Mouse (Mus musculus) left cerebral cortex, postnatal 25 days (tissue): ENCODE data around the gene Ankrd40. TPM values are rescaled to one million over a fixed set of nuclear protein-coding genes. Genes with fewer than 3 reads are reported as not detected.
A peak's percentile ranks its signal among the peaks of the same experiment; 100 is the strongest.

Source experiments
- DNase-seq, 2 experiments: peaks; one replicate each; pipeline ENCODE4 v3.0.0; 2022; ENCODE audit warnings: low spot score in 2 of 2, mixed read lengths in 1 of 2
- intact Hi-C: fragments of 180-260 bp; cut with DNase I; formaldehyde crosslinking; loops from one replicate; pipeline ENCODE4 v1.15.1; 2025
- total RNA-seq, 2 experiments: library from RNA; stranded (reverse); gene quantifications; 2 replicates each; pipeline ENCODE4 v1.2.3; 2021

Ankrd40 gene
- total RNA-seq, 2 experiments from 2014 or later, result 138 to 144 TPM

DNA sequence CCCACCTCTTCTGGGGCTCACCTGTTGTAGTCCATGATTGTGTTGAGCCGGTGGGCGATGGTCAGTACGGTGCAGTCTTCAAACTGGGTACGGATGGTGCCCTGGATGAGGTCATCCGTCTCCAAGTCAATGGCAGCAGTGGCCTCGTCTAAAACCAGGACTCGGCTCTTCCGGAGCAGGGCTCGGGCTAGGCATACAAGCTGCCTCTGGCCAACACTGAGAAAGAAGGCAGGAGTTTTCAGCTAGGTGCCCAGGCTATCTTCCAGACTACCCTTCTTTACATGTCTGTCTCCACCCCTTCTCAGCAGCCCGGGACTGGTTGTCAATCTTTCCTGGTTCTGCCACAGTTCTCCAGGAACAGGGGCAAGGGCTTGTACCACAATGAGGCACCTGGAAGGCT is 18.1 kb downstream of the Ankrd40 start:
- intact Hi-C loops, result no loop called here
- DNase-seq, result no peak

- no peak for DNase-seq
- intact Hi-C loops, result no loop called here
Measured at GRCm38 (mm10) chr11:94346611-94347010, 18.8 kb downstream of the Ankrd40 start.

DNA sequence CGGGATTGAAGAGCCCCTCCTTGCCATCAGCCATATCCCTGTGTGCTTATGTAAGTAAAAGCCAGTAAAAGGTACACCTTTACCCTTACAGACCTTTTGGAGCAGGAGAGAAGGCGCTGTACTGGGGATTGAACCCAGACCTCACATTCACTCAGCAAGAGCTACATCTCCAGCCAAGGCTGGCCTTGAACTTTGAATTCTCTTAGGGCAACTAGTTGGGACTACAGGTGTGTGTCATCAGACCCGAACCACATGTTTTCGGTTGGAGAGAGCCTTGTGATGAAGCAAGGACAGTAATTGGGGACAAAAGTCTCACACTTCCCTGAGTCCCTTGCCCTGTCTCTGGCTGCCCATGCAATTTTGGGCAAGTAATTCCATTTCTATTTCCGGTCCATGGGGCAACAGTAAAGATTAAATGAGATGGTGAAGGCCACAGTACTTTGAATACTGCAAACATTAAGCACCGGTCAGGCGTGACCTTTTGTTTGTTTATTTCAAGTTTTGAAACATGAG is 19.3 kb downstream of the Ankrd40 start:
- intact Hi-C loops, result no loop called here
- no peak for DNase-seq

DNA sequence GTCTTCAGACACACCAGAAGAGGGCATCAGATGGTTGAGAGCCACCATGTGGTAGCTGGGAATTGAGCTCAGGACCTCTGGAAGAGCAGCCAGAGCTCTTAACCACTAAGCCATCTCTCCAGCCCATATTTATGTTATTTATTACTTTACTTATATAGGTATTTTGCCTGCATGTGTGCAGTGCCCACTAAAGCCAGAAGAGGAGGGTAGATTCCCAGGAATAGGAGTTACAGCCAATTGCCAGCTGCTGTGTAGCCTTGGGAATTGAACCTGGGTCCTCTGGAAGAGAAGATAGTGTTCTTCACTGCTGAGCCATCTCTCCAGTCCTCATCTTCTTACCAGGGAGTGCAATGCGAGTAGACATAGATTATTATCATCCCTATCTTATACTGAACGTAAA is 22.0 kb downstream of the Ankrd40 start:
- intact Hi-C loops, result no loop called here
- DNase-seq, result no peak

DNA sequence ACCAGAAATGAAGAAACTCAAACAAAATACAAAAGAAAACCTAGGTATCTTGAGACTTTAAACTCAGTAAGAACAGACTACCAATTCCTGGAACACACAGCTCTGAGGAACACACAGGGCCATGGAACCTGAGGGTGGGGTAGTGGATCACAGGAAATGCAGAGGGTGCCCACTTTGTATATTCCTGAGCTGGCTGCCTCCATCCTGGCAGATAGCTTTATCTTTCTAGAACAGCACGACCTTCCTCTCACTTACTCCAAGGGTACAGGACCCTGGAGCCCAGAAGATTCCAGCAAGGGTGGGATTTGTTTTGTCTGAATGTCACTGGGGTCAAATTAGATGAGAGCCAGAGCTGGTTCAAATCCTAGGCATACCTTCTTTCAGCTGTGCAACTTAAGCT is 22.5 kb downstream of the Ankrd40 start:
- intact Hi-C loops, result no loop called here
- DNase-seq, result no peak

DNA sequence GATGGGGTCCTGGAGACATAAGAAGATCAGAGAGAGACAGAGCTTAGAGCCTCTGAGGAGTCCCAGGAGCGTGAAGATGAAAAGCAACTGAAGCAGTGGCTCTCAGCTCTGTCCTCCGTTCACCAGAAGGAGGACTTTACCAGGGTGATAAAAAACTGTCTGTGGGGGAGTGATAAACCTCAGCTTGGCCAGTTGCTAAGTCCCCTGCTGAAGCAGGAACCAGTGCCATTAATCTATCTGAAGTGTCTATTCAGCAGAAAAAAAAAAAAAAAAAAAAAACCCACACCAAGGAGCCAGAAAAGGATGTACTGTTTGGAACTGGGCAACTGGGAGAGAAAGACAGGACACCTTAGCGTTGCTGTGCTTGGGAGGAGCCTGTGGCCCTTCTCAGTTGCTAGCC is 23.3 kb downstream of the Ankrd40 start:
- no peak for DNase-seq
- intact Hi-C loops, result no loop called here

- intact Hi-C loops, result no loop called here
Measured at GRCm38 (mm10) chr11:94355521-94356217, 27.9 kb downstream of the Ankrd40 start.

GRCm38 (mm10) chr11:94359168-94359567 is 31.4 kb downstream of the Ankrd40 start:
- DNase-seq, result no peak
- intact Hi-C loops, result no loop called here

More at GRCm38 (mm10) chr11:94355521-94356217, 27.9 kb downstream of the Ankrd40 start:
- no peak for DNase-seq

GRCm38 (mm10) chr11:94361166-94361870 is 33.5 kb downstream of the Ankrd40 start:
- intact Hi-C loops, result no loop called here

DNA sequence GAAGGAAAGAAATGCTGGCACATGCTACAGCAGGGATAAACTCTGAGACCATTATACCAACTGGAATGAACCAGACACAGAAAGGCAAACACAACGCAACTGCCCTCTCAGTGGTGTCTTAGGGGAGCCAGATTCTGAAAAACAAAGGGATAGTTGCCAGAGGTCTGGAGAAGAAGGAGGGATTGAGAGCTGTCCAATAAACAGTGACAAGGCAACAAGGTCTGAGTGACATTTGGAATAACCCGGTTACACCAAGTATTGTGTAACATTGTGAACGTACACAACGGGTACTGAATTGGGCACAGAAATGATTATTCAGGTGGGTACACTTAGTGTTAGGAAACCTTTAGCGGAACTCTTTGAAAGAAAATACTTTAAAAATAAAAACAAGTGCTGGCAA is 34.3 kb downstream of the Ankrd40 start:
- intact Hi-C loops, result no loop called here
- DNase-seq, result no peak

More at GRCm38 (mm10) chr11:94361166-94361870, 33.5 kb downstream of the Ankrd40 start:
- DNase-seq, result no peak

DNA sequence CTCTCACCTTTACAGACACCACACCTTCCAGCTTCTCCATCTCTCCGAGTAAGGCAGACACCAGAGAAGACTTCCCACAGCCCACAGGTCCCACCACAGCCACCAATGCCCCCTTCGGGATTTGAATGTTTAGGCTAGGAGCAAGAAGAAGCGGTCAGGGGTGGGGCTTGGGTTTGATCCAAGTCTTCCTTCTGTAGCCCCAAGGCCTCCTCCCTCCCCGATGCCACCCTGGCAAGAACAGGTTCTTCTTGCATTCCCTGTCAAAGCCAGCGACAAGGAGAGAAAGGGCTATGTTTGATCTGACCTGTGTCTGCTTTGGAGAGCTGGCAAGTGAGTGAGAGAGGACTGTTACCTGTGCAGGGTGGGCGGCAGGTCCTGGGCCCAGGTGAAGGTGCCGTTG is 35.9 kb downstream of the Ankrd40 start:
- no peak for DNase-seq
- intact Hi-C loops, result no loop called here

DNA sequence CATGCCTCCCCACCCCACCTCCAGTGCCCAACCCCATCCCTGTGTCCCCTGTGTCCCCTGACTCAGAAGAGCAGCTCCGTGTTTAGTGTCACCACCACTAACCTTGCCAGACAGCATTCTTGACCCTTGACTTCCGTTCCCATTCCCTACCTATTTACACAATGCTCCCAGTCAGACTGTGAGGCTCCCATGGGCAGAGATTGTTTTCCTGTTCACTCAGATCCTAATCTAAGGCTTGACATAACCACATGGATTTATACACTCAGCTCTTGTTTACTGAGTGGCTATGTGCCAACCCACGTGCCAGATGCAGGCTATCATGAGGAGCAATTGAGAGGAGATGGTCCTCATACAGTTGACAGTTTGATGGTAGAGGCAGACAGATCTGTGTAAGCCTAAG is 37.5 kb downstream of the Ankrd40 start:
- intact Hi-C loops, result no loop called here
- no peak for DNase-seq

DNA sequence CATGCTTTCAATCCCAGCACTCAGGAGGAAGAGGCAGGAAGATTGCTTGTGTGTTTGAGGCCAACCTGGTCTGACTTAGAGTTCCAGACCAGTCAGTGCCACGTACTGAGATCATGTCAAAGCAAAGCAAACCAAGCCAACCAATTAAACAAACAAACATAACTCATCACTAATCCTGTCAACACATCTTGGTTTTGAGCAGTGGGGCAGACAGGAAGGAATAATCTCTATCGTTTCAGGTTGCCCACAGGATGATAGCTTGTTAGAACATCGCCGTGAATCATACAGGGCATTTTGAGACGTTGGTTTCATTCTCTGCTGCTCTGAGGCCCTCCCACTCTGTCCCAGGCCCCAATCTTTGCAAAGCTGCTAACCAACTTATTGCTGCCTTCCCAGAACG is 42.2 kb downstream of the Ankrd40 start:
- intact Hi-C loops, result no loop called here

GRCm38 (mm10) chr11:94370809-94371208 is 43.0 kb downstream of the Ankrd40 start:
- intact Hi-C loops, result no loop called here
- DNase-seq, result no peak

More for the DNA sequence above, 42.2 kb downstream of the Ankrd40 start:
- DNase-seq, result no peak

DNA sequence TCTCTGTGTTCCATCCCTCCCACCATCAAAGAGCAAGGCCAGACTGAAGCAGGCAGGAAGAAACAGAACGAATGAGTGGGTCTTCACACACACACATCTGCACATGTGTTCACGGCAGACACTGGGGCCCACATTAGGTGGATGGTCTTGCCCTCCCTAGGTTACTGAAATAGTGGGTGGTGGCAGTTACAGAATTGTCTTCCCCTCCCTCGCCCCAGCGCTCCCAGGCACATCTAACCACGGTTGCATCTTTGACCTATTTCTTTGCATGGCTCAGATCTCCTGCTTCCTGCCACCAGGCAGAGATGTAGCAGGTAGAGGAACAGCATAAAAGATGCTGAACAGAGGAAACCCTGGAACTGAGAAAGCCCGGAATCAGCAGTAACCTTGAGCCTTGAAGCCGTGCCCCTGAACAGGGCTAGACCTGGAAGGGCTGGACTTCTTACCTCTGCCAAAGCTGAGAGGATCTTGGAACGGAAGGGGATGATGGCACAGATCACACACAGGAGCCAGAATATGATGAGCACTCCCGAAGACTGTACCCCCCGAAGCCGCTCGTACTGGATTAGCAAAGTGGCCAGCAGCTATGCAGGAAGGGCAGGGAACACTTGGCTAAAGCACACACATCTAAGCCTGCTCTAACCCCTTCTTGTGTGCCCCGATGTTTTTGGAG is 46.6 kb downstream of the Ankrd40 start:
- intact Hi-C loops, result no loop called here
- no peak for DNase-seq

- no peak for DNase-seq
- intact Hi-C loops, result no loop called here
Measured at GRCm38 (mm10) chr11:94379061-94379460, 51.3 kb downstream of the Ankrd40 start.

- no peak for DNase-seq
- intact Hi-C loops, result no loop called here
Measured at GRCm38 (mm10) chr11:94379736-94380135, 51.9 kb downstream of the Ankrd40 start.

- peak; percentile 23 to 47 for DNase-seq
- intact Hi-C loops, result no loop called here
Measured at GRCm38 (mm10) chr11:94385977-94386771, 58.4 kb downstream of the Ankrd40 start.

DNA sequence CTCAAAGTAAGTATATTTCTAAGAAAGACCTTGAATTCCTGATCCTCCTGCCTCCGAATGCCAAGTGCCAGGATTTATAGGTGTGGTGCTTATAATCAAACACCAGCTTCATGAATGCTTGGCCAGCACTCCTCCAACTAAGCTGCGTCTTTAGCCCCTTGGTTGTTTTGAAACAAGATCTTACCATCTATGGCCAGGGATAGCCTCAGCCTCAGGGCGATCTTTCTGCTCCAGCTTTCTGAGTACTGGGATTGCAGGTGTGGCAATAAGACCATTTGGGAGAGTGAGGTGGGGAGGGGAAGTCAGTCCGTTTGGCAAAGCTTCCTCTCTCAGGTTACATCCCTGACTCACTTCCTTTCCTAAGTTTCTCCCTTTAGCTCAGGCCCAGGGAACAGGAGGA is 60.0 kb downstream of the Ankrd40 start:
- no peak for DNase-seq
- intact Hi-C loops, result no loop called here

DNA sequence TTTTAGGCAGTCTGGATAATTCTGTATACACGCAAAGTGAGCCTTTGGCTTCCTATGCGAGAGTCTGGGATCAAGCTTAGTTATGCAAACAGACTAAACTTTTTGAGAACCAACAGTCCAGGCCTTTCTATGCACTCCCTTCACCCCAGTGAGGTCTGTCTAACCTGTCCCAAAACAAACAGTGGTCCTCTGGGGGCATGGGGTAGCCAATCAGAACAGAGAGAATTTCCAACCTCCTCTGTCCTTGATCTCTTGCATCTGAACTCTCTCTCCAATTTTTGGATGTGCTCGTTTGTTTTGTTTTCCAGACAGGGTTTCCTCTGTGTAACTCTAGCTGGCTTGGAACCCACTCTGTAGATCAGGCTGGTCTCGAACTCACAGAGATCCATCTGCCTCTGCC is 61.2 kb downstream of the Ankrd40 start:
- no peak for DNase-seq
- intact Hi-C loops, result no loop called here
